Mouse (Mus musculus) adrenal gland, postnatal 14 days (tissue): ENCODE measurements around the gene Spint4. TPM values are rescaled to one million over a fixed set of nuclear protein-coding genes. Genes with fewer than 3 reads are reported as not detected.
"Not testable (repeated sequence)": the region's sequence is repeated elsewhere in the genome, so short reads cannot be mapped to it uniquely, and the experiment has no call there.

Experiments
- DNase-seq: peaks from one replicate; pipeline ENCODE4 v3.0.0; 2021; ENCODE audit warnings: mixed read lengths
- long read RNA-seq, 2 experiments: library from polyadenylated mRNA; stranded (forward); transcript quantifications; one replicate each; pipeline ENCODE4 v2.0.0; 2021
- total RNA-seq: library from RNA; stranded (reverse); gene quantifications from 2 replicates; pipeline ENCODE4 v1.2.3, GENCODE M21; 2021

The Spint4 gene
- total RNA-seq = not detected in 2 replicates
- long read RNA-seq, experiment 1 = 0 reads
- long read RNA-seq, experiment 2 = 0 reads

- no peak for DNase-seq
Measured at GRCm38 (mm10) chr2:164698201-164698600, at the start of gene Spint4. Gene Spint4, plus strand, starts transcription at chr2:164698501.

DNA sequence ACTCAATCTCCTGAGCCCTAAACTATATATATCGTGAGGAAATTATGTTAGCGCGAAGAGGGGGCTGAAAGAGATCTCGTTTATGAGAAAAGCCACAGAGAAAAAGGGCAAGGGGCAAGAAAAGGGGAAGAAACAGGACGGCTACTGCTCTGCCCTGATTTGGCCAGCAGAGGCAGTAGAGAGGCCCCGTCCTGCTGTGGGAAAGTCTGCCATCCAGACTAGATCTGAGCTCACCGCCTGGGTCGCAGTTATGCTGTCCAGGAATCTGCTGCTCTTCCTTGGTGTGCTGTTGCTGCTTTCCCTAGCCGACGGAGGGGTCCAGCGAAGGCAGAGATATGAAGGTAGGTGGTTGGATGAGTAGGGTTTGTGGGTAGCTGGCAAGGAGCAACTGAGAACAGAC is 42.4 kb upstream of the Spint4 start, which contains the start of gene Wfdc10:
Gene Wfdc10 (plus strand): TSS at position 189 of the 400 bp plus-strand sequence.
- DNase-seq = peak; percentile 58

DNA sequence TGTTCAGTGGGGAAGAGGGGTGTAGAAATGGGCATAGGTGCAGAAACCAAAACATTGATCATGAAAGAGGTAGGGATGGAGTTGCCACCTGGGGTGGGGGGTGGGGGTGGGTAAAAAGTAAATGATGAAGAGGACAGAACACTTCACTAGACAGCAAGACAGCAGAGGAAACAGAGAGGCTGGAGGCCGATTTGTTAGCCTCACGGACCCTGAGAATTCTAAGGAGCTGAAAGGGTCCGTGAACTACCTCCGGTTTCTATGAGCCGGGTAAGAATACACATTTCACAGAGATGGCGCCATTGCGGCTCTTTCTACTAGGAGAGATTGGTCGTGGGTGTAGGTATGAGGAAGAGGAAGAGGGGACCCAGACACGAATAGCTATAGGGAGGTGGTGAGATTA is 41.8 kb upstream of the Spint4 start, which contains the start of gene Wfdc9:
Gene Wfdc9 (minus strand): TSS at position 101 of the 400 bp plus-strand sequence.
- DNase-seq = no peak

- DNase-seq = no peak
Measured at GRCm38 (mm10) chr2:164664851-164665250, 33.5 kb upstream of the Spint4 start.

DNA sequence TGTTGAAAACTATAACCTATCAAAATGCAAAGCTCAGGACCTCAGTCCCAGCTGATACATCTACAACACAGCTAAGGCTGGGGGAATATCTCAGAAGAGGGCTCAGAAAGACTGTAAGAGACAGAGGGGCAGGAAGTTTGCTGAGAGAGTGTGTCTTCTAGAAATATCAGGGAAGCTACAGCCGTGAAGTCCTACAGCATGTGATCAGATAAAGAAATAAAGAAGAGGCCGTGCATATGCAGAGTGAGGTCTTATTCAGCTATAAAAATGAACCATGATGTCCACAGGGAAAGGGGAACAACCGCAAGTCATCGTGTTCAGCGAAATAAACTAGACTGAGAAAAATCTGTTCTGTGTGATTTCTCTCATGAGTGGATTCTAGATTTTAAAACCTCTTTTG is 28.0 kb upstream of the Spint4 start:
- no peak for DNase-seq

GRCm38 (mm10) chr2:164670938-164671337 is 27.4 kb upstream of the Spint4 start:
- no peak for DNase-seq

GRCm38 (mm10) chr2:164673987-164674386 is 24.3 kb upstream of the Spint4 start, which contains the start of gene Wfdc11:
Gene Wfdc11, minus strand, starts transcription at chr2:164674087.
- no peak for DNase-seq

GRCm38 (mm10) chr2:164676103-164676502 is 22.2 kb upstream of the Spint4 start:
- no peak for DNase-seq

DNA sequence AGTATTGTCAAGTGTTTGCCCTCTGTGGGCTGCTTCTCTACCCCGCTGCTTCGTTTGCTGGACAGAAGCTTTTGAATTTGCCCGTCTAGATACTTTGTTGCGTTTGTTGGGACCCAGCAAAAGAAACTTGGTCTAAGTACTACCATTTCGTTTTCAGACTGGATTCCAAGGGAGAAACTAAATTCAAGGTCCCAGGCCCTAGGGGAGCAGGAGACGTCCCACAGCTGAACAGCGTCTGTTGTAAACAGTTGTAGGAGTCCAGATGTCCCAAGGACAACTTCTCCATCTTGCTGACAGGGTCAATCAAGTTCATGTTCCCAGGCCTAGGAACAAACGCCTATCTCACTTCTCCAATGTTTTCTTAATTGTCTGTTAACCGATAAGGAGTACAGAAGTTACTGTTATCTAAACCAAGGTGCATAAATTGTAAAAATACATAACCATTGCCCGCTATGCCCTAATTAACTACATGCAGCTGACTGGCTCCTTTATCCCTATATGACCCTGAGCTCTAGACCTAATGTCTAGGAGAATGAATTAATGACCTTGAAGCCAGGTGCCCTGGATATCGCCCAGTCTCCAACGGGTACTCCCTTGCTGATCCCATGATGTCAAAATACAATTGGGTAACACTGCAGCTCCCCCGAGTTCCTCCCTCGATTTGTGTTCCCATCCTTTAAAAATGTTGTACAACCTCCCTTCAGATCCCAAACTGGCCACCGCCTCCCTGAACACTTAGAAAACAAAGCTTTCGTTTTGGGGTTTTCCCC is 21.2 kb upstream of the Spint4 start:
- DNase-seq = no peak

DNA sequence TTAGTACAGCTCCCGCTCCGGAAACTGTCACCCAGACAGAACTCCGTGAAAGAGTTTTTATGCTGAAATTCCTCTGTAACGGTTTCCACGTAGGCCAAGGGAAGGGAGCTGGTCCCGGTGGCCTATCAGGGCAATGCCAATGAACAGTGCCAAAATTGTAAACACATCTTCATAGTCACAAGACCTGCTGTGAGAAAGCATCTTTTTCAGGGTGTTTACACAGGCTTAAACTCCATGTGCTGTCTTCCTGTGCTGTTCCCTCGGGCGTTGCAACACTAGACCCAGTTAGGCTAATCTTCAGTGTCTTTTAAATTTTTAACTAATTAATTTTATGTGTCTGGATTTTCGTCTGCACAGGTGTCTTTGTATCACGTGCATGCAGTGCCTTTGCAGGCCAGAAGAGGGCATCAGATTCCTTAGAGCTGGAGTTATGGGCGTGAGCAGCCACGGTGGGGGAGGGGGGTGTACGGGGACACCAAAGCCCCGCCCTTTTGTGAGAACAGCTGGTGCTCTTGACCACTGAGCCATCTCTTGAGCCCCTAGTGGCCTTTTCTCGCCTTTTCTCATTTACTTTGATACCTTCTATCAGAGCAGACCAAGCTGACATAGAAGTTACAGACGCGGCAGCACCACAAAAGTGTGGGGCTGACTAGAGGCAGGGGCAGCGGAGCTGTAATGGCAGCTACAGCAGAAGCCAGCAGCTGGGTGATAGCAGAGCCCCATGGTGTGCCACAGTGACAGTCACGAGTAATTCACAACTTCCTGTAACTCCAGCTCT is 19.3 kb upstream of the Spint4 start:
- peak; percentile 88 for DNase-seq

- DNase-seq = peak; percentile 43
Measured at GRCm38 (mm10) chr2:164679906-164680305, 18.4 kb upstream of the Spint4 start.

DNA sequence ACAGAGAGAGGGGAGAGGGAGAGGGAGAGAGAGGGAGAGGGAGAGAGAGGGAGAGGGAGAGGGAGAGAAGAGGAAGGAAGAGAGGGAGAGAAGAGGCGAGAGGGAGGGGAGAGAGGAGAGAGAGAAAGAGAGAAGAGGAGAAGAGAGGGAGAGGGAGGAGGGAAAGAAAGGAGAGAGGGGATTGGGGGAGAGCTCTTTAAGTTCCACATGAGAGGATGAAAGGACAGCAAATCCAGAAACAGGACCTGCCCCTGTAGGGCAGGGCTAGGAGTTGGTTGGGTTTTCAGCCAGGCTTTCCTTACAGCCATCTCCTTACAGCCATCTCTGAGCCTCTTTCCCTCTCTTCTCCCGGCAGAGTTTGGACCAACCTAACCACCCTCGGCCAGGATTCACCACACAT is 13.5 kb upstream of the Spint4 start, which contains the start of gene Wfdc13:
Gene Wfdc13 (plus strand): TSS at position 301 of the 400 bp plus-strand sequence.
- no peak for DNase-seq

DNA sequence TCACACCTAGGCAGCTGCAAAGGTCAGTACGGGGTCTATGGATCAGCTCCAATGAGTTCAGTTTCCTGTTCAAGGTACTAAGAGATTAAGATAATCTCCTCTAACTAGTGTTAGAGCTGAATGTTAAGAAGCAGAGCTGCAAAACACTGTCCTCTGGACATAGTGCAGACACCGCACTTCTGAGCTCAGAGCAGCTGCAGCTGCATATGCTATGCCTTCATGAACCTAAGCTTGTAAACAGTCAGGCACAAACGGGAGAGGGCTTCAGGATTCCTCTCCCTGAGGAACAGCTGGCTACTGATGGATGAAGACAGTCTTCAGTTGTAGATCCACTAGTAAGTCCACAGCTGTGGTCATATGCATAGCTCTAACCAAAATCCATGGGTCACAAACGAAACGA is 2.7 kb downstream of the Spint4 start:
- no peak for DNase-seq

DNA sequence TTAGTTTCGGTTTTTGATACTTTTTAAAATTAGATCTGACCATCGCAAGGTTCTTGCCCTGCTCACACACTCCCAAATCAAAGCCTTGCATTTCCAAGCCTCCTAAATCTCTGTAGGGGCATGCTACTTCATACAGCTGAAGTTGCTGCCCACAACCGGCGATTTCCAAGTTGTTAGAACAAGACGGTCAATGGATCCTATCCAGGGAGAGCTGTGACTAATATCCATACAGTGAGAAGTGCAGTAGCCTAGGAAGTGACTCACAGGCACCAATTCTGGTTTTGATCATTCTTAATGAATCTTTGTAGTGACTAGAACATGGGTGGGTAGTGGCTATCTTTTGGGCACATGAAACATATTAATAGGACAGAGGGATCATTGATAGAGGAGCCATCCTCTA is 3.5 kb downstream of the Spint4 start:
- no peak for DNase-seq

- no peak for DNase-seq
Measured at GRCm38 (mm10) chr2:164704235-164704634, 5.9 kb downstream of the Spint4 start.

DNA sequence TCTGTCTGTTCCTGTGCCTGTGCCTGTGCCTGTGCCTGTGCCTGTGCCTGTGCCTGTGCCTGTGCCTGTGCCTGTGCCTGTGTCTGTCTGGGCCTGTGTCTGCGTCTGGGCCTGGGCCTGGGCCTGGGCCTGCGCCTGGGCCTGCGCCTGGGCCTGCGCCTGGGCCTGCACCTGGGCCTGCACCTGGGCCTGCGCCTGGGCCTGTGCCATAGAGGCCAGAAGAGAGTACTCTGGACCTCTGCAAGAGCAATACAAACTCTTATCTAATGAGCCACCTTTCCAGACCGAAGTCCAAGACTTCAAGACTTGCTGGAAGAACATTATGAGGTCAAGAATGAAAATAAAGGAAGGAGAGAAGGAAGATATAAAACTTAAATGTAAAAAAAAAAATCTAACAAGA is 7.0 kb downstream of the Spint4 start:
- DNase-seq = no peak

DNA sequence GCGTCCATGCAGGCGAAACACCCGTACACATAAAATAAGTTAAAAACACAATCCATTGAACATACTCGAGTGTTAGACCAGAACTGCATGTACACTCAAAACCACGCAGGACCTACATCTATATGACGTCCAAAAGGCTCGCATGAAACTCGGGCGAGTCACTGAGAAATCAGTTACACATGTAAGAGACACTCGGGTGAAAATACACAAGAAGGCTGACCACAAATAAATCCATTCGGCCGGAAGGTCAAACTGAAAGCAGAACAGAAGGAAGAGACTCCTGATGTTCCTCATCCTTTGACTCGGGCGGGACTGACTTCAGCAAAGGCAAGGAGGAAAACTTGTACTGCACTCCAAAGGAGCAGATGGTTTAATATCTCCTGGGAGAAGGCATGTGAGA is 7.7 kb downstream of the Spint4 start:
- no peak for DNase-seq

DNA sequence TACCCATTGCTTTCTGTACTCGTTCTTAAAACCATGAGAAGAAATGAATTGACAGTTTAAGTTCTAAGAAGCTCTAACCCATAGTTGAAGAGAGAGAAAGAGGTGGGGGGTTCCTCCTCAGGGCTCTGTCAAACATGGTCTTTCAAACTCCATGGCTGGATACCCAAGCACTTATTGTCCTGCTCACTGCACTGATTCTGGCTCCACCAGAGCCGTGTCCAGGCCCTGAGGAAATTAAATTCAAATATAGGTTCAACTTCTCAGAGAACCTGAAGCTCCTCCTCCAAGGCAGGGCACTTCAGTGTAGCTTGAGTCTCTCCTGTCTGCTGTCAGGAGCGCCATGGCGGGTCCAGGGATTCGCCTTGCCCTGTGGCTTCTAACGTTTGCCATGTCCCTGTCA is 16.7 kb downstream of the Spint4 start, which contains the start of gene Spint5:
Gene Spint5 (plus strand): TSS at position 301 of the 400 bp plus-strand sequence.
- no peak for DNase-seq

GRCm38 (mm10) chr2:164716194-164716786 is 18.0 kb downstream of the Spint4 start:
- not testable (repeated sequence) for DNase-seq

DNA sequence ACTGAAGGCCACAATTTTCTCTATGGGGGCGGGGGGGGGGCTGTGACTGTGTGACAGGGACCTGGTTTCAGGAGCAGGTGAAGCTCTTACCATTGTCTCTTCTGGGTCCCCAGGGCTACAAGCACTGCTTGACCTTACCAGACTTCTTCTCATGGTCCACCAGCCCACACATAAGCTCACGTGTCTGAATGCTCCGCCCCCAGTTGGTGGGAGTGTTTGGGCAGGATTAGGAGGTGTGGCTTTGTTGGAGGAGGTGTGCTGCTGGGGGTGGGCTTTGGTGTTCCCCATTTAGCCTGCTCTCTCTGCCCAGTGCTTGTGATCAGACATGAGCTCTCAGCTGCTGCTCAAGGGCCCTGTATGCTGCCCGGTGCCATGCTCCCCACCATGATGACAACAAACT is 25.0 kb downstream of the Spint4 start:
- no peak for DNase-seq

- DNase-seq = peak; percentile 83
Measured at GRCm38 (mm10) chr2:164725895-164726619, 27.8 kb downstream of the Spint4 start.

GRCm38 (mm10) chr2:164731719-164732118 is 33.4 kb downstream of the Spint4 start:
- DNase-seq = no peak
